Mouse (Mus musculus): ENCODE results near the gene Ift22. TPM values are rescaled to one million over a fixed set of nuclear protein-coding genes. Genes with fewer than 3 reads are reported as not detected.
A peak's percentile ranks its signal among the peaks of the same experiment; 100 is the strongest.

Gene Ift22
- polyA plus RNA-seq, 1 experiment from 2014 or later, result 60.4 TPM

DNA sequence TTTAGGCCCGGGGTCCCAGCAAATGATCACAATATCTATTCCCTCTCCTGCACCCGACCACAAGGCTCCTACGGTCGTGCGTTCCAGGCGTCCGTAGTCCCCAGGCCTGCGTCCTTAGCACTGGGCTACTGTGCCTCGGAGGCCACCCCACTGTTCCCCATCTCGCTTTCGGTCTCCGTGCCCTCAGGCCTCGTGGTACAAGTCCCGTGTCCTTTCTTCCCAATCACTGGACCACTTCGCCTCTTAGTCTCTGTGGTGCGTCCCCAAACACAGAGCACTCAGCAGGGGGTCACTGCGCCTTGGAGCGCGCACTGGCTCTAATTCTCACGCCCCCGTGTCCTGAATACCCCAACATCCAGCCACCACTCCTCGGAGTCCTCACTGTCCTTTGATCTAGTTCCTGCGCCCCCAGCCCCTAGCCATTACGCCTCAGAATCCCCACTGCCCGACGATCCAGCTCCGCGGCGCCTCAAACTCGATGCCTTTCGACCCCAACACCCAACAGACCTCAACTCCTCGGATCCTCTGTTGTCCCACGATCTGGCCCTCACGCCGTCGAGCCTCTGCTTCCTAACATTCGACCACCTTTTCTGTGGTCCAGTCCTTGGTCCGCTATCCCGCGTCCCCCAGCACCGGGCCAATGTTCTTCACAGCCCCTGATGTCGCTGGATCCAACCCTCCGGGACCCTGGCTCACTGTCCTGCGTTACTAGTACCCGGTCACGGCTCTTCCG lies 25.7 kb upstream of the Ift22 start:
- H3K4me1 ChIP-seq, result peaks cover 23% of the 10 kb centered on the region
- ATAC-seq (ENCODE audit: low FRiP score, low read depth), result peak; percentile 24; the same call in 1 of the 2 replicates
- H3K4me2 ChIP-seq (replicated peaks), result peak overlapping the region; percentile 83
- peak overlapping the region; percentile 90 for H3K27ac ChIP-seq
- peak overlapping the region; percentile 94 for H3K9ac ChIP-seq
- no peaks in the 10 kb centered on the region for H3K27me3 ChIP-seq
- H3K9me3 ChIP-seq, result no peaks in the 10 kb centered on the region
- H3K36me3 ChIP-seq, result peaks cover 15% of the 10 kb centered on the region
- under 1% methylated on average over 47 of the region's 47 CpGs for WGBS
- H3K4me3 ChIP-seq, result peak overlapping the region; percentile 91

DNA sequence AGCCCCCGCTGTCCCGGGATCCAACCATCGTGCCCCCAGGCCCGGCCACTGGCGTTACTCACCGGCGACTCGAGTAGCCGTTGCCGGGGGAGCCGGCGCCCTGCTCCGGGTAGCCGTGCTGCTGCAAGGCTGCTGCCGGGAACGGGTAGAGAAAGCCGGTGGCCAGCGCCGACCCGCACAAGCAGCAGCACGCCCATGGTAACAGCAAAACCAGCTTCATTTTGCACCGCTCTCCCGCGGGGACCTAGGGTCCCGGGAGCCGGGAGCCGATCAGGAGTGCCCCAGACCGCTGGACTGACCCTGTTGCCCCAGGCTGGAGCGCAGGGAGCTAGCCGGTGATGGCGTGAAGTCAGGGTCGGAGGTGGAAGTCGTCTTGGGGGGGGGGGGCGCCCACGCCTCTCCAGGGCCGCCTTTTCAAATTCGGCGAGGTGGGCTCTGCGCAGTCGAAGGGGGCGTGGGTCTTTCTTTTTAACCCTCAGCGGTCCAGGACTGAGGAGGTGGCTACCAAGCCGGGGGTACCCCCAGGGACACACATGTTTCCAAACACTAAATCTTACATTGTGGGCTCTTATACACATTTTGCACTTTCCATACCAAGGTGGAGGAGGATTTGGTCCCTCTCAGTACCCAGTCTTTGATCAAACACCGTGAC lies 25.0 kb upstream of the Ift22 start, which contains the start of gene Col26a1:
Gene Col26a1 (minus strand): TSS at position 422 of the 652 bp plus-strand sequence.
- Histone ChIP-seq H3K36me3 (peaks cover 10% of the 10 kb centered on the region), H3K9me3 (no peaks in the 10 kb centered on the region), H3K27ac (peak within 1 kb of the TSS; percentile 90), H3K4me1 (peaks cover 29% of the 10 kb centered on the region), H3K4me3 (peak within 1 kb of the TSS; percentile 91), H3K9ac (peak within 1 kb of the TSS; percentile 94), H3K4me2 (replicated peaks) (peak within 1 kb of the TSS; percentile 83), H3K27me3 (no peaks in the 10 kb centered on the region)
- under 1% methylated on average over 43 of the region's 44 CpGs for WGBS
- ATAC-seq (ENCODE audit: low FRiP score, low read depth), result peak; percentile 75

DNA sequence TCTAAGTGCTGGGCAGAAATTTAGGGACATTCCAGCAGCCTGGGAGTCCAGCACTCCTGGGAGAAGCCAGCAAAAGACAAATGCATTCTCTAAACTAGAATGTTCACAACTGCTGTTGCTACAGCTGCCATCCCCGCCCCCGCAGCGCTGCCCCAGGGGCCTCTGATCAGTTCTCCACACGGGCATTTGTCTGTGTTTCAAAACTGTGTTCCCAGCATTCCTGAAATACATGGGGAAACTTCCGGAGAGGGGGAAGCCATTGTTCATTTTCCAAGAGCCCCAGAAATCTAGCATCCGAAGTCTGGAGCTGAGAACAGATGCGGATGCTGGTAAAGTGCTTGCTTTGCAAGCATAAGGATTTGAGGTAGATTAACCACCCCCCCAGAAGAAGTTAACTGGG lies 21.0 kb upstream of the Ift22 start:
- no peak for ATAC-seq (ENCODE audit: low FRiP score, low read depth)
- Histone ChIP-seq H3K9ac (0 out of 2 replicates have a peak overlapping the region, but pooled peaks have one; percentile 5), H3K4me3 (no peak overlapping the region), H3K27ac (peak overlapping the region; percentile 55; the same call in 1 of the 2 replicates), H3K27me3 (no peaks in the 10 kb centered on the region), H3K9me3 (no peaks in the 10 kb centered on the region), H3K4me2 (replicated peaks) (no peak overlapping the region), H3K36me3 (no peaks in the 10 kb centered on the region), H3K4me1 (peaks cover 27% of the 10 kb centered on the region)
- WGBS, result 25% methylated on average over 7 of the region's 7 CpGs

DNA sequence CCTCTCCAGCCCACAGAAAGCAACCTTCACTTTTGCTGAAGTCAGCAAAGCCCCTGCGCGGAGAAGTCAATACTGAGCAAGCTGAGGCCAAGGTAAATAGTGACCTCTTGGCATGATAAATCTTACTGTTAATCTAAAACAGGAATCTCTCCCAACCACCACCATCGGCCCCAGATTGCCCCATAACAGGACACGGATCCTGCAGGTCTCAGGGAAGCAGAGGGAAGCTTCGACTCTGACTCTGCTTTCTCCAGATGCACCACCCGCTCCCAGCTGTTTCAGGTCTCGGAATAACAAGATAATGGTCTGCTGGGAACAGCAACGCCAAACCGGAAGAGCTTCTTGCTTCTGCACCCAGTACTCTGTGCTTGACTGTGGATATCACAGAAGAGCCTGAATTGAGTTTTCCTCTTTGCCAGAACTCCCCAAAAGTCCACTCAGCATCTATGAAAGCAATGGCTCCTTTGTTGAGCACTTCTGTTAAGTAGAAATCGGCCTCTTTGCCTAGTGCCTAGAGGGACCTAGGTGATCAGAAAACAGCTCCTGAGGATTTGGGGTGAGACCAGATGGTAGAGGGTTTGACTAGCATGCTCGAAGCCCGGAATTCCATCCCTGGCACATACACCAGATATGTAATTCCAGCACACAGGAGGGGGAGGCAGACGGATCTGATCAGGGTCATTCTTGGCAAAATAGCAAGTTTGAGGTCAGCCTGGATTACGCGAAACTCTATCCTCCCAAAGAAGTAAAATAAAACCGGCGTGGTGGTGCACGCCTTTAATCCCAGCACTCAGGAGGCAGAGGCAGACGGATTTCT lies 19.2 kb upstream of the Ift22 start:
- Histone ChIP-seq H3K4me2 (replicated peaks) (peak overlapping the region; percentile 21), H3K27ac (peak overlapping the region; percentile 52; the same call in 1 of the 2 replicates), H3K4me1 (peaks cover 22% of the 10 kb centered on the region), H3K4me3 (no peak overlapping the region), H3K9me3 (no peaks in the 10 kb centered on the region), H3K36me3 (no peaks in the 10 kb centered on the region), H3K9ac (0 out of 2 replicates have a peak overlapping the region, but pooled peaks have one; percentile 35), H3K27me3 (no peaks in the 10 kb centered on the region)
- no peak for ATAC-seq (ENCODE audit: low FRiP score, low read depth)
- 38% methylated on average over 19 of the region's 19 CpGs for WGBS

DNA sequence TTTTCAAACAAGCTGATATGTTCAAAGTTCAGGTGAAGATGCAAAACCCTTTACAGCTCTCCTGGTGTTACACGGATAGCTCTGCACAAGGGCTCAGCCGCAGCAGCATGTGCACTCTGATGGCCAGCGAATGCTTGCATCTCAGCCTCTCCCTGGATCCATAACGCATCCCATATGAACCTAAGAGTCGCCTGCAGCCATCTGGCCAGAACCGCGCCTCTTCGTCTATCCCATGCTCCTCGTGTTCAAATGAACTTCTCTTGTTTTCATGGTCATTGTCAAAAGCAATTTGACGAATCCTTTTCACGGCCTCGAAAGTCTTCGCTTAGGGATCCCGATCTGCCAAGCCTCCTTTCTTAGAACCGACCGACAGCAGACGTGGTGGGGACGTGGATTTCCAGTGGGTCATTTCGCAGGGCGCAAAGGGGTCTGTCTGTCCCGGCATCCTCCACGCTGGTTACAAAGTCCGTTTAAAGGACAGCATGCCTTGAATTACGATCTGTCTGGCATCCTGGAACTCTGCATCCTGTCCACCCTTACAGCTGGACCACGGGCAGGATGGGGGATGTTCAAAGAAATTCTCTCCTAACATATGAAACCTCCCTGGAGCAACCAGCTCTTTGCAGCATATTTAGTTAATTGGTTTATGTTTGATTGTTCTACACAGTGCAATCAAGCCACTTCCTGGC lies 13.0 kb upstream of the Ift22 start:
- H3K9ac ChIP-seq, result 0 out of 2 replicates have a peak overlapping the region, but pooled peaks have one; percentile 4
- no peak for ATAC-seq (ENCODE audit: low FRiP score, low read depth)
- no peaks in the 10 kb centered on the region for H3K27me3 ChIP-seq
- peak overlapping the region; percentile 54 for H3K4me2 ChIP-seq (replicated peaks)
- peak overlapping the region; percentile 1; the same call in 1 of the 2 replicates for H3K27ac ChIP-seq
- peaks cover 10% of the 10 kb centered on the region for H3K4me1 ChIP-seq
- H3K9me3 ChIP-seq, result no peaks in the 10 kb centered on the region
- no peaks in the 10 kb centered on the region for H3K36me3 ChIP-seq
- WGBS, result 22% methylated on average over 25 of the region's 25 CpGs
- 0 out of 2 replicates have a peak overlapping the region, but pooled peaks have one; percentile 7 for H3K4me3 ChIP-seq

DNA sequence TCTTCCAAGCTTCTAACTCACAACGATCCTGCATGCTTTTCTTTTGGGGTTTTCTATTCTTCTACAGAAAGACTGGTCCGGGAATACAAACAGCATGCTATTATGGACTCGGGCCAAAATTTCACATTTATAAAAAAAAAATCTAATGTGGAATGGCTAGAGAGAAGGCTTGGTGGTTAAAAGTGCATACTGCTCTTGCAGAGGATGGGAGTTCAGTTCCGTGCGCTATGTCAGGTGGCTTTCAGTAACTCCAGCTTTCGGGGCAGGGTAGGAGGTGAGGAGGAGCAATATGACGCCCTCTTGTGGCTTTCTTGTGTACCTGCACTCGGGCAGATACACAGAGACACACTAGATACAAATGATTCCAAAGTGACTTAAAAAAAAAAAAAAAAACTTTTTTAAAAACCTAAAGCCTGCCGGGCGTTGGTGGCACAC lies 12.4 kb upstream of the Ift22 start:
- ATAC-seq (ENCODE audit: low FRiP score, low read depth), result no peak; the same call in 1 of the 2 replicates
- WGBS, result 44% methylated on average over 10 of the region's 10 CpGs
- Histone ChIP-seq H3K27me3 (no peaks in the 10 kb centered on the region), H3K27ac (no peak overlapping the region), H3K9ac (no peak overlapping the region), H3K4me3 (0 out of 2 replicates have a peak overlapping the region, but pooled peaks have one; percentile 7), H3K9me3 (no peaks in the 10 kb centered on the region), H3K4me1 (peaks cover 13% of the 10 kb centered on the region), H3K4me2 (replicated peaks) (peak overlapping the region; percentile 54), H3K36me3 (no peaks in the 10 kb centered on the region)

DNA sequence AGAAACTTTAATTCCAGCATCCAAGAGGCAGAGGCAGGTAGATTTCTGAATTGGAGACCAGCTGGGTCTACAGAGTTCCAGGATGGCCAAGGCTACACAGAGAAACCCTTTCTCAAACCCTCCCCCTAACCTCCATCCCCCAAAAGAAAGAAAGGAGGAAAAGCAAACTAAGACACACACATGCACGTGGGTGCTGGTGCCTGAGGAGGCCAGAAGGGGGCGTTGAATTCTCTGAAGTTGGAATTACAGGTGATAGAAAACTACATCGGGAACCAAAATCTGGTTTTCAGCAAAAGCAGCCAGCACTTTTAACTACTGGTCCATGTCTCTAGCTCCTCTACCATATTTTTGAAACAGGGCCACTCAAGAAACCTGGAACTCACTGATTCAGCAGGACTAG lies 3.3 kb upstream of the Ift22 start:
- H3K9ac ChIP-seq, result no peak overlapping the region
- no peaks in the 10 kb centered on the region for H3K27me3 ChIP-seq
- peaks cover 21% of the 10 kb centered on the region for H3K4me1 ChIP-seq
- no peak overlapping the region for H3K4me3 ChIP-seq
- H3K9me3 ChIP-seq, result 0 out of 2 replicates have a peak, but pooled peaks cover 4% of the 10 kb centered on the region
- H3K36me3 ChIP-seq, result no peaks in the 10 kb centered on the region
- H3K4me2 ChIP-seq (replicated peaks), result no peak overlapping the region
- WGBS, result 62% methylated on average over 3 of the region's 3 CpGs
- ATAC-seq (ENCODE audit: low FRiP score, low read depth), result no peak
- no peak overlapping the region for H3K27ac ChIP-seq

DNA sequence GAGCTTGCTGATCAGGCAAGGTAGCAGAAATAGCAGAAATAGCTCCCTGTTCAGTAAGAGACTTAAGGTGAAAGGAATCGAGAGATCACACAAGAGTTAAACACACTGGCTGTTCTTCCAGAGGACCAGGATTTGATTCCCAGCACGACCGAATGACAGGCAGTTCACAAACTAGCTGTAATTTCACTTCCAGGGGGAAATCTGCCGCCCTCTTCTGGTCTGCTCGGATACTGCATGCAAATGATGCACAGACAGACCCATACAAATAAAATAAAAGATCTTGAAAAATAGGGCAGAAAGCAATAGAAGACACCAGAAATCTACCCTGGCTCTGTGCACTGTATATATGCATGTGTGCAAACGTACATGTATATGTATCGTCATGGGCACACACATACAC lies 2.3 kb upstream of the Ift22 start:
- Histone ChIP-seq H3K4me3 (no peak overlapping the region), H3K9me3 (0 out of 2 replicates have a peak, but pooled peaks cover 4% of the 10 kb centered on the region), H3K27me3 (no peaks in the 10 kb centered on the region), H3K36me3 (peaks cover under 1% of the 10 kb centered on the region), H3K4me1 (peaks cover 19% of the 10 kb centered on the region), H3K9ac (no peak overlapping the region), H3K27ac (no peak overlapping the region), H3K4me2 (replicated peaks) (no peak overlapping the region)
- 51% methylated on average over 7 of the region's 7 CpGs for WGBS
- ATAC-seq (ENCODE audit: low FRiP score, low read depth), result no peak

DNA sequence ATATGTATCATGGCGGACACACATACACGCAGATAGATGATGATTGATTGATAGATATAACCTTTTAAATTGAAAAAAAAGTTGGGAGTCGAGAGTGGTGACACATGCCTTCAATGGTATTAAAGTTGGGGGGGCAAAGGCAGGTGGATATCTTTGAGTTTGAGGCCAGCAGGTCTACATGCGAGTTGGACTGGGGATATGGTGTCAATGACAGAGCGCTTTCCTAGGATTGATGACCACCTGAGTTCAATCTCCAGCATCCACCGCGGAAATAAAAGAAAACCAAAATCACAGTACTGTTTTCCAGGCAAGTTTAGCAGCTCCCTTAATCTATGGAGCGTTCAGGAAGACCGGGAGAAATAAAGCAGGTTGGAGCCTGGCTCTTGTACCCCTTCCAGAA lies 363 bp upstream of the Ift22 start:
- WGBS, result 39% methylated on average over 9 of the region's 9 CpGs
- ATAC-seq (ENCODE audit: low FRiP score, low read depth), result 0 out of 2 replicates have a peak, but pooled peaks have one; percentile 25
- H3K9ac ChIP-seq, result 0 out of 2 replicates have a peak overlapping the region, but pooled peaks have one; percentile 35

DNA sequence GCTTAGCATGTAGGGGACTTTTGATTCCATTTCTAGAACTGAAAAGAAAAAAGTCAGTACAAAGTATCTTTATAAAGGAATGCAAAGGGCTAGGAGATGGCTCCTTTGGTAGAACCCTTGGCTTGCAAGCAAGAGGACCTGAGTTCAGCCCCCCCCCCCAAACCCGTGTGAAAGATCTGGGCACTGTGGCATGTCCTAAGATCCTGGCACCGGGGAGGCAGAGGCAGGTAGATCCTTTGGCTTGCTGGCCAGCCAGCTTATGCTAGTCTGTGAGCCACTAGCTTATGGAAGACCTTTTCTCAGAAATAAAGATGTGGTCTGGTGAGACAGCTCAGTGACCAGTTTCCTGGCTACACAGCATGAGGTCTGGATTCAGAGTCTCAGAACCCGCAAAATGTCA lies 6.2 kb downstream of the Ift22 start:
- peaks cover 35% of the 10 kb centered on the region for H3K36me3 ChIP-seq
- no peak overlapping the region for H3K9ac ChIP-seq
- H3K4me1 ChIP-seq, result 0 out of 2 replicates have a peak, but pooled peaks cover 2% of the 10 kb centered on the region
- ATAC-seq (ENCODE audit: low FRiP score, low read depth), result no peak
- no peaks in the 10 kb centered on the region for H3K9me3 ChIP-seq
- no peak overlapping the region for H3K4me2 ChIP-seq (replicated peaks)
- no peak overlapping the region for H3K4me3 ChIP-seq
- H3K27me3 ChIP-seq, result no peaks in the 10 kb centered on the region
- 91% methylated on average over 3 of the region's 3 CpGs for WGBS
- no peak overlapping the region for H3K27ac ChIP-seq

More for the DNA sequence above, 363 bp upstream of the Ift22 start:
- Histone ChIP-seq H3K4me1 (peaks cover 15% of the 10 kb centered on the region; the same call in 1 of the 2 replicates), H3K9me3 (0 out of 2 replicates have a peak, but pooled peaks cover 4% of the 10 kb centered on the region), H3K27ac (no peak overlapping the region), H3K4me2 (replicated peaks) (peak overlapping the region; percentile 77), H3K4me3 (peak overlapping the region; percentile 67), H3K36me3 (peaks cover 20% of the 10 kb centered on the region), H3K27me3 (no peaks in the 10 kb centered on the region)
